Mouse (Mus musculus) gastrocnemius, postnatal 25 days (tissue): ENCODE data around the gene Olfr813. TPM values are rescaled to one million over a fixed set of nuclear protein-coding genes. Genes with fewer than 3 reads are reported as not detected.
"Not testable (repeated sequence)": the region's sequence is repeated elsewhere in the genome, so short reads cannot be mapped to it uniquely, and the experiment has no call there.

ENCODE experiments used
- DNase-seq: peaks from one replicate; pipeline ENCODE4 v3.0.0; 2022
- long read RNA-seq, 2 experiments: library from polyadenylated mRNA; stranded (forward); transcript quantifications; one replicate each; pipeline ENCODE4 v2.0.0; 2021
- total RNA-seq, 2 experiments: library from RNA; stranded (reverse); gene quantifications; 1 replicate in 1 of 2; 2 replicates in 1 of 2; pipeline ENCODE4 v1.2.3; 2021

The Olfr813 gene
- not detected for total RNA-seq
- long read RNA-seq, experiment 1 = 0 reads
- long read RNA-seq, experiment 2 = 0 reads

GRCm38 (mm10) chr10:129855067-129855466, at the start of gene Olfr813:
Gene Olfr813 (plus strand): TSS chr10:129855367.
- DNase-seq = no peak

GRCm38 (mm10) chr10:129845994-129846393, 9.2 kb upstream of the Olfr813 start, which contains the start of gene Olfr812:
Gene Olfr812 (minus strand): TSS chr10:129846094.
- no peak for DNase-seq

- DNase-seq = no peak
Observed at GRCm38 (mm10) chr10:129847343-129847742, 7.8 kb upstream of the Olfr813 start.

GRCm38 (mm10) chr10:129879751-129880150, 24.6 kb downstream of the Olfr813 start, which contains the start of gene Olfr814:
Gene Olfr814 (minus strand): TSS chr10:129879851.
- DNase-seq = not testable (repeated sequence)

- not testable (repeated sequence) for DNase-seq
Observed at GRCm38 (mm10) chr10:129885496-129885895, 30.3 kb downstream of the Olfr813 start.

- DNase-seq = no peak
Observed at GRCm38 (mm10) chr10:129885934-129886333, 30.8 kb downstream of the Olfr813 start.

GRCm38 (mm10) chr10:129905767-129906166, 50.6 kb downstream of the Olfr813 start, which contains the start of gene Olfr815:
Gene Olfr815 (minus strand): TSS chr10:129905867.
- not testable (repeated sequence) for DNase-seq

Other genes starting within 250 kb of the Olfr813 start
- gene Olfr796, start 242.8 kb upstream of the Olfr813 start, total RNA-seq = not detected
- gene Olfr798, start 227.4 kb upstream of the Olfr813 start, total RNA-seq = not detected
- gene Olfr799, start 217.9 kb upstream of the Olfr813 start, total RNA-seq = not detected
- not detected for gene Olfr800, start 197.7 kb upstream of the Olfr813 start, total RNA-seq
- not detected for gene Olfr801, start 181.5 kb upstream of the Olfr813 start, total RNA-seq
- gene Olfr802, start 167.2 kb upstream of the Olfr813 start, total RNA-seq = not detected
- not detected for gene Olfr803, start 161.1 kb upstream of the Olfr813 start, total RNA-seq
- not detected for gene Olfr804, start 152.2 kb upstream of the Olfr813 start, total RNA-seq
- gene Olfr805, start 126.0 kb upstream of the Olfr813 start, total RNA-seq = not detected
- gene Olfr806, start 113.4 kb upstream of the Olfr813 start, total RNA-seq = not detected
- not detected for gene Olfr807, start 97.6 kb upstream of the Olfr813 start, total RNA-seq
- not detected for gene Olfr808, start 89.9 kb upstream of the Olfr813 start, total RNA-seq
- not detected for gene Olfr809, start 80.7 kb upstream of the Olfr813 start, total RNA-seq
- not detected for gene Olfr810, start 60.5 kb upstream of the Olfr813 start, total RNA-seq
- gene Olfr811, start 51.0 kb upstream of the Olfr813 start, total RNA-seq = not detected
- not detected for gene Olfr812, start 9.3 kb upstream of the Olfr813 start, total RNA-seq
- gene Olfr814, start 24.5 kb downstream of the Olfr813 start, total RNA-seq = not detected
- gene Olfr815, start 50.5 kb downstream of the Olfr813 start, total RNA-seq = not detected
- gene Olfr816, start 60.2 kb downstream of the Olfr813 start, total RNA-seq = not detected
- not detected for gene Olfr818, start 93.7 kb downstream of the Olfr813 start, total RNA-seq
- not detected for gene Olfr819, start 111.9 kb downstream of the Olfr813 start, total RNA-seq
- gene Olfr247, start 120.8 kb downstream of the Olfr813 start, total RNA-seq = not detected
- gene Gm10310, start 129.7 kb downstream of the Olfr813 start, total RNA-seq = not detected
- gene Olfr820, start 157.3 kb downstream of the Olfr813 start, total RNA-seq = not detected
- not detected for gene Olfr821, start 175.0 kb downstream of the Olfr813 start, total RNA-seq
- gene Olfr822, start 215.8 kb downstream of the Olfr813 start, total RNA-seq = not detected